In the genomic region with DNA sequence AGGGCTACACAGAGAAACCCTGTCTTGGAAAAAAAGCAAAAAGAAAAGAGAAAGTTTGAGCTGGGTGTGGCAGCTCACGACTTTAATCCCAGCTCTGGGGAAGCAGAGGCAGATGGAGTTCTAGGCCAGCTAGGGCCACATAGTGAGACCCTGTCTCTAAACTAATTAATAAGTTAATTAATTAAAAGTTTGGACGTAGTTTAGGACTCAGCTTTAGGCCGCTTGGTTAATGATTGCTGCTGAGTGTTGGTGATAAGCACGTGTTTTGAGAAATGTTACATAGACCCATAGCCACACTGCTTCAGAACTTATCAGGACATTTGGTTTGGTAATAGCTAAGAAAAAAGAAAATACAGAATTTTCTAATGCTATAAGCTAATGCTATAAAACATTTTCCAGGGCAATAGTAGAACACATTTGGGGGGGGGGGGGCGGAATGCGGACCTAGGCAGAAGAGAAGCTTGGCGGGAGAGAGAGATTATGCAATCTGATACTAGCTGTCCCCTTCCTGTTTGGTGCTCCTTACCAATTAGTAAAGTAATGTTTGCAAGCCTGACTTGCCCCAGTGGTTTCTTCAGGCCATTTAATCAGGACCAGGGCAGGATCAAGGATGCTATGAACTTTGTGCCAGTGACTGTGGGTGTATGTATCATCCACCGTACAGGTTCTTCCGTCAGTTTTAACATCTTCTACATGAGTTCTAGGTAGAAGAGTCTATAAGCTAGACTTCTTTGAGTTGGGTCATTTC, we compare ENCODE assay signal across 11 mouse cellular contexts. TPM values are rescaled to one million over a fixed set of nuclear protein-coding genes. Genes with fewer than 3 reads are reported as not detected.
DNase-seq lines count a peak whose midpoint lies in the region; ATAC-seq lines count a peak whose summit lies in the region.
"Had no signal": no experiment of that assay in that cellular context is flagged by ENCODE, and none has a peak within 500 bp of the region (broad histone marks: within the 10 kb centered on the region; RNA-seq: fewer than 3 reads in every experiment).

No protein-coding gene starts in this region.

- peak; percentile 51 to 59 for DNase-seq in kidney, adult 8-10 months
- DNase-seq in kidney, postnatal 4 days, result no peak
- peak; percentile 52 to 65 for DNase-seq in kidney, postnatal 36 days
- no peak for DNase-seq in left cerebral cortex, adult 9 months (ENCODE audit: low spot score in 2 of 2)
- no peak for DNase-seq in right cerebral cortex, adult 18-20 months
- DNase-seq: cerebellum, postnatal 14 days; gastrocnemius, postnatal 14 days had no signal

- peak; percentile 45; the same call in 1 of the 2 replicates for ATAC-seq in common myeloid progenitor, adult 5-6 weeks (replicated peaks; ENCODE audit: low read depth, poor library complexity, severe bottlenecking)
- ATAC-seq in megakaryocyte progenitor cell, adult 5-6 weeks (replicated peaks; ENCODE audit: poor library complexity), result peak; percentile 56; the same call in 1 of the 2 replicates
- ATAC-seq: intestine, embryonic 15.5 days had no signal

RNA-seq across cellular contexts. Expression of a gene that starts 7.4 kb away (rescaled TPM):
- total RNA-seq in common myeloid progenitor, adult 5-6 weeks (2017), result 26.1 and 35.9 TPM in 2 replicates
- total RNA-seq in megakaryocyte progenitor cell, adult 5-6 weeks (2015), result 30.0 and 43.0 TPM in 2 replicates
- 27.8 and 35.8 TPM in 2 replicates for total RNA-seq in megakaryocyte progenitor cell, adult 5-6 weeks (2017)

RNA-seq across cellular contexts. Expression of a gene that starts 41.2 kb away (rescaled TPM):
- total RNA-seq in common myeloid progenitor, adult 5-6 weeks (2017), result 33.4 and 55.0 TPM in 2 replicates
- total RNA-seq in megakaryocyte progenitor cell, adult 5-6 weeks (2015), result 56.7 and 58.5 TPM in 2 replicates
- total RNA-seq in megakaryocyte progenitor cell, adult 5-6 weeks (2017), result 22.7 and 32.8 TPM in 2 replicates

RNA-seq across cellular contexts. Expression of a gene that starts 41.7 kb away (rescaled TPM):
- 2.9 and 7.0 TPM in 2 replicates for total RNA-seq in common myeloid progenitor, adult 5-6 weeks (2017)
- 4.4 and 6.7 TPM in 2 replicates for total RNA-seq in megakaryocyte progenitor cell, adult 5-6 weeks (2015)
- 4.0 and 6.3 TPM in 2 replicates for total RNA-seq in megakaryocyte progenitor cell, adult 5-6 weeks (2017)

RNA-seq across cellular contexts. Expression of a gene that starts 52.7 kb away (rescaled TPM):
- total RNA-seq in common myeloid progenitor, adult 5-6 weeks (2017), result 0.55 TPM in 1 of 2 replicates, not detected in the other
- total RNA-seq in megakaryocyte progenitor cell, adult 5-6 weeks (2015), result 0.07 TPM in 1 of 2 replicates, not detected in the other
- 0.14 and 0.17 TPM in 2 replicates for total RNA-seq in megakaryocyte progenitor cell, adult 5-6 weeks (2017)
- total RNA-seq: megakaryocyte-erythroid progenitor cell, adult 5-6 weeks had no signal

Comparison
In these comparisons a context has a peak if more than half of its experiments do, and no peak if none do; other contexts are left out.
1. DNase-seq: peak in kidney, adult 8-10 months (2 of 2) and kidney, postnatal 36 days (2 of 2); none in kidney, postnatal 4 days (0 of 2), left cerebral cortex, adult 9 months (0 of 2) and right cerebral cortex, adult 18-20 months (single experiment).